In genomic region chr9:104107482-104107881, GRCm38 (mm10) we compare ENCODE assay signal across 20 mouse cellular contexts. TPM values are rescaled to one million over a fixed set of nuclear protein-coding genes. Genes with fewer than 3 reads are reported as not detected.
A peak's percentile ranks its signal among the peaks of the same experiment; 100 is the strongest.
DNase-seq lines count a peak whose midpoint lies in the region; ATAC-seq lines count a peak whose summit lies in the region.
"Had no signal": no experiment of that assay in that cellular context is flagged by ENCODE, and none has a peak within 500 bp of the region (broad histone marks: within the 10 kb centered on the region; RNA-seq: fewer than 3 reads in every experiment).

No protein-coding gene starts in this region.

- peaks cover 8% of the 10 kb centered on the region for H3K4me1 ChIP-seq in heart, embryonic 15.5 days (replicated peaks)
- H3K4me1 ChIP-seq in kidney, embryonic 15.5 days, result peaks cover 6% of the 10 kb centered on the region
- no peaks in the 10 kb centered on the region for H3K4me1 ChIP-seq in liver, embryonic 16.5 days (ENCODE audit: control insufficient read depth, low read depth, low read length)
- H3K4me1 ChIP-seq in liver, embryonic 12.5 days, result no peaks in the 10 kb centered on the region
- H3K4me1 ChIP-seq: embryonic facial prominence, embryonic 10.5 days; hindbrain, embryonic 15.5 days had no signal

- H3K27me3 ChIP-seq in heart, embryonic 15.5 days, result no peaks in the 10 kb centered on the region
- H3K27me3 ChIP-seq in kidney, embryonic 15.5 days, result no peaks in the 10 kb centered on the region
- H3K27me3 ChIP-seq in liver, embryonic 16.5 days (ENCODE audit: control insufficient read depth, insufficient read depth, low read depth, low read length), result no peaks in the 10 kb centered on the region
- no peaks in the 10 kb centered on the region for H3K27me3 ChIP-seq in liver, embryonic 12.5 days (replicated peaks)
- H3K27me3 ChIP-seq: forebrain, embryonic 13.5 days; hindbrain, embryonic 15.5 days had no signal

- no peak overlapping the region for H3K4me3 ChIP-seq in heart, embryonic 15.5 days
- no peak overlapping the region for H3K4me3 ChIP-seq in kidney, embryonic 15.5 days (replicated peaks)
- H3K4me3 ChIP-seq in liver, embryonic 16.5 days (ENCODE audit: low read depth, low read length), result no peak overlapping the region
- H3K4me3 ChIP-seq in liver, embryonic 12.5 days, result no peak overlapping the region
- H3K4me3 ChIP-seq: embryonic facial prominence, embryonic 10.5 days; forebrain, embryonic 13.5 days; hindbrain, embryonic 15.5 days had no signal

- H3K27ac ChIP-seq in heart, embryonic 15.5 days, result peak overlapping the region; percentile 61
- no peak overlapping the region for H3K27ac ChIP-seq in kidney, embryonic 15.5 days
- no peak overlapping the region for H3K27ac ChIP-seq in liver, embryonic 16.5 days (ENCODE audit: low read length)
- no peak overlapping the region for H3K27ac ChIP-seq in liver, embryonic 12.5 days
- H3K27ac ChIP-seq: embryonic facial prominence, embryonic 10.5 days; forebrain, embryonic 13.5 days; hindbrain, embryonic 15.5 days had no signal

- no peak; the same call in 1 of the 2 replicates for ATAC-seq in heart, embryonic 15.5 days (replicated peaks; ENCODE audit: insufficient number of reproducible peaks, insufficient read depth, low FRiP score, low read depth)
- 0 out of 2 replicates have a peak, but pooled peaks have one; percentile 40 for ATAC-seq in kidney, embryonic 15.5 days (replicated peaks; ENCODE audit: low FRiP score)
- ATAC-seq in liver, embryonic 16.5 days (ENCODE audit: low read depth), result 0 out of 2 replicates have a peak, but pooled peaks have one; percentile 11
- no peak for ATAC-seq in liver, embryonic 12.5 days
- ATAC-seq: CD4-positive, CD25-positive, alpha-beta regulatory T cell, adult 4 months; forebrain, embryonic 13.5 days; forebrain, postnatal 0 days; intestine, embryonic 16.5 days had no signal

- no peak overlapping the region for H3K9ac ChIP-seq in heart, embryonic 15.5 days
- no peak overlapping the region for H3K9ac ChIP-seq in kidney, embryonic 15.5 days
- no peak overlapping the region for H3K9ac ChIP-seq in liver, embryonic 16.5 days (ENCODE audit: low read depth, low read length)
- H3K9ac ChIP-seq in liver, embryonic 12.5 days, result no peak overlapping the region
- H3K9ac ChIP-seq: forebrain, embryonic 13.5 days; forebrain, postnatal 0 days; hindbrain, embryonic 15.5 days had no signal

- H3K9me3 ChIP-seq in heart, embryonic 15.5 days (replicated peaks), result 0 out of 2 replicates have a peak, but pooled peaks cover 7% of the 10 kb centered on the region
- no peaks in the 10 kb centered on the region for H3K9me3 ChIP-seq in kidney, embryonic 15.5 days (replicated peaks)
- H3K9me3 ChIP-seq in liver, embryonic 16.5 days (replicated peaks; ENCODE audit: control insufficient read depth, low read length), result no peaks in the 10 kb centered on the region
- H3K9me3 ChIP-seq in liver, embryonic 12.5 days (replicated peaks), result no peaks in the 10 kb centered on the region
- H3K9me3 ChIP-seq: embryonic facial prominence, embryonic 10.5 days; G1E; hindbrain, embryonic 15.5 days had no signal

- no peak overlapping the region for H3K4me2 ChIP-seq in heart, embryonic 15.5 days
- H3K4me2 ChIP-seq in kidney, embryonic 15.5 days, result no peak overlapping the region
- no peak overlapping the region for H3K4me2 ChIP-seq in liver, embryonic 16.5 days (ENCODE audit: low read depth, low read length)
- no peak overlapping the region for H3K4me2 ChIP-seq in liver, embryonic 12.5 days
- H3K4me2 ChIP-seq: forebrain, embryonic 13.5 days; hindbrain, embryonic 15.5 days had no signal

- H3K36me3 ChIP-seq in heart, embryonic 15.5 days, result no peaks in the 10 kb centered on the region
- no peaks in the 10 kb centered on the region for H3K36me3 ChIP-seq in kidney, embryonic 15.5 days
- no peaks in the 10 kb centered on the region for H3K36me3 ChIP-seq in liver, embryonic 16.5 days (ENCODE audit: control insufficient read depth, insufficient read depth)
- peaks cover 3% of the 10 kb centered on the region; the same call in 1 of the 2 replicates for H3K36me3 ChIP-seq in liver, embryonic 12.5 days
- H3K36me3 ChIP-seq: G1E; hindbrain, embryonic 15.5 days had no signal

- WGBS in heart, embryonic 15.5 days, result 22% methylated on average over 6 of the region's 6 CpGs
- WGBS in kidney, embryonic 15.5 days, result 61% methylated on average over 6 of the region's 6 CpGs
- 50% methylated on average over 6 of the region's 6 CpGs for WGBS in liver, embryonic 16.5 days (ENCODE audit: insufficient replicate concordance)
- 59% methylated on average over 6 of the region's 6 CpGs for WGBS in liver, embryonic 12.5 days (ENCODE audit: insufficient replicate concordance)

- intact Hi-C loops in heart, postnatal 25 days (cut with DNase I), result no loop called here

- peak; percentile 93 for DNase-seq in heart, adult 11 months
- no peak for DNase-seq in heart, adult 8-10 months (ENCODE audit: low spot score)
- no peak for DNase-seq in heart, postnatal 25 days (ENCODE audit: low spot score)
- no peak for DNase-seq in kidney, adult 8-10 months
- DNase-seq: adrenal gland, adult 8-10 months; B cell, adult 2 months; cerebellum, adult 2 months; cerebellum, postnatal 10 days; forebrain, postnatal 0 days; gastrocnemius, postnatal 14 days had no signal

RNA-seq across cellular contexts. Expression of gene Ackr4, which starts 19.3 kb away (rescaled TPM):
- total RNA-seq in heart, adult 8-10 months (2022), result 1 to 10 TPM; 1.6 to 3.1 (median 1.8) TPM
- 5.5 and 7.8 TPM in 2 replicates for polyA plus RNA-seq in heart, embryonic 15.5 days (2015; fragmentation: Nextera tagmentation; extraction: Ambion mirVana)
- total RNA-seq in heart, postnatal 25 days (2021), result 1 to 10 TPM; 4.2 to 4.8 TPM
- polyA plus RNA-seq in kidney, embryonic 15.5 days (2015; fragmentation: Nextera tagmentation; extraction: Ambion mirVana), result 1.8 and 3.1 TPM in 2 replicates
- polyA plus RNA-seq in liver, embryonic 16.5 days (2015; fragmentation: Nextera tagmentation; extraction: Ambion mirVana), result 0.95 and 1.5 TPM in 2 replicates
- polyA plus RNA-seq in liver, embryonic 12.5 days (2016; fragmentation: Nextera tagmentation; extraction: Ambion mirVana), result 0.66 TPM in 2 replicates
- polyA plus RNA-seq: G1E had no signal

RNA-seq across cellular contexts. Expression of gene Acad11, which starts 44.3 kb away (rescaled TPM):
- 100 to 1,000 TPM; 114 to 136 (median 130) TPM for total RNA-seq in heart, adult 8-10 months (2022)
- 10.3 and 11.9 TPM in 2 replicates for polyA plus RNA-seq in heart, embryonic 15.5 days (2015; fragmentation: Nextera tagmentation; extraction: Ambion mirVana)
- total RNA-seq in heart, postnatal 25 days (2021), result 10 to 100 TPM; 77.8 to 88.2 TPM
- polyA plus RNA-seq in kidney, embryonic 15.5 days (2015; fragmentation: Nextera tagmentation; extraction: Ambion mirVana), result 11.8 and 12.6 TPM in 2 replicates
- polyA plus RNA-seq in liver, embryonic 16.5 days (2015; fragmentation: Nextera tagmentation; extraction: Ambion mirVana), result 32.5 and 35.5 TPM in 2 replicates
- polyA plus RNA-seq in liver, embryonic 12.5 days (2016; fragmentation: Nextera tagmentation; extraction: Ambion mirVana), result 10.5 and 11.5 TPM in 2 replicates

RNA-seq across cellular contexts. Expression of gene Uba5, which starts 44.5 kb away (rescaled TPM):
- 10 to 100 TPM; 12.7 to 16.2 (median 14.0) TPM for total RNA-seq in heart, adult 8-10 months (2022)
- 31.3 and 36.6 TPM in 2 replicates for polyA plus RNA-seq in heart, embryonic 15.5 days (2015; fragmentation: Nextera tagmentation; extraction: Ambion mirVana)
- total RNA-seq in heart, postnatal 25 days (2021), result 10 to 100 TPM; 15.9 to 16.1 TPM
- polyA plus RNA-seq in kidney, embryonic 15.5 days (2015; fragmentation: Nextera tagmentation; extraction: Ambion mirVana), result 47.8 and 50.3 TPM in 2 replicates
- 17.3 and 18.2 TPM in 2 replicates for polyA plus RNA-seq in liver, embryonic 16.5 days (2015; fragmentation: Nextera tagmentation; extraction: Ambion mirVana)
- polyA plus RNA-seq in liver, embryonic 12.5 days (2016; fragmentation: Nextera tagmentation; extraction: Ambion mirVana), result 27.4 and 28.4 TPM in 2 replicates

Comparison
In these comparisons a context has a peak if more than half of its experiments do, and no peak if none do; other contexts are left out.
1. ATAC-seq: peak in kidney, embryonic 15.5 days (single experiment) and liver, embryonic 16.5 days (single experiment); none in heart, embryonic 15.5 days (single experiment) and liver, embryonic 12.5 days (single experiment).